Mouse (Mus musculus): Measurements from ENCODE around the gene Gm12184. TPM values are rescaled to one million over a fixed set of nuclear protein-coding genes. Genes with fewer than 3 reads are reported as not detected.

Gm12184 gene
- polyA plus RNA-seq, 1 experiment: 13.2 TPM

DNA sequence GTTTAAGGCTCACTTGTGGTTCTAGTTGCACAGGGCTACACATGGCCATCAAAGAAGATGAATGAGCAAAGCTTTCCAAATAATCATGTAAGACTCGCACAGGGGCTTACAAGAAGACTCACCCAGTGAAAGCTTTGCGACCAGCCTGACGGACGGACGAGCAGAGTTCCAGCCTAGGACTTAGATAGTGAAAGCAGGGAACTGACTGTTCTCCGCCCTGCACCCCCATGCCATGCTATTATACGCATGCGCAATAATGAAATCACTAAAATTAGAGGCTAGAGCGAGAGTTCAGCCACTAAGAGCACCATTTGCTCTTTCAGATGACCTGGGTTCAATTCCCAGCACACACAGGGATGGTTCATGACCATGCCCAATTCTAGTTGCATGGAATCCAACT is 49.2 kb downstream of the Gm12184 start:
- Histone ChIP-seq H3K27me3 (ENCODE audit: control insufficient read depth, insufficient read depth, insufficient read length) (no peaks in the 10 kb centered on the region), H3K36me3 (ENCODE audit: control insufficient read depth, insufficient read depth) (no peaks in the 10 kb centered on the region), H3K79me2 (ENCODE audit: control insufficient read depth, insufficient read depth) (no peaks in the 10 kb centered on the region), H3K4me3 (no peak overlapping the region), H3ac (ENCODE audit: control insufficient read depth, insufficient read length) (no peak overlapping the region), H3K4me2 (ENCODE audit: low read depth) (no peak overlapping the region)
- TF ChIP-seq E2F4 (IDR thresholded peaks at IDR 0.05; ENCODE audit: insufficient read depth) (no peak), TCF3 (IDR thresholded peaks at IDR 0.05; ENCODE audit: insufficient read length, low read depth) (no peak), CEBPB (IDR thresholded peaks at IDR 0.05; ENCODE audit: insufficient read depth, poor library complexity, severe bottlenecking) (no peak), USF1 (IDR thresholded peaks at IDR 0.05; ENCODE audit: low read depth) (no peak), POLR2A (IDR thresholded peaks at IDR 0.05; ENCODE audit: insufficient read length, low read depth) (no peak), MYOG (IDR thresholded peaks at IDR 0.05; ENCODE audit: control insufficient read depth in 1 of 3, insufficient read depth in 1 of 3, insufficient read length in 2 of 3, low read depth in 2 of 3) (no peak), POLR2AphosphoS2 (IDR thresholded peaks at IDR 0.05; ENCODE audit: insufficient read length, low read depth) (no peak)

DNA sequence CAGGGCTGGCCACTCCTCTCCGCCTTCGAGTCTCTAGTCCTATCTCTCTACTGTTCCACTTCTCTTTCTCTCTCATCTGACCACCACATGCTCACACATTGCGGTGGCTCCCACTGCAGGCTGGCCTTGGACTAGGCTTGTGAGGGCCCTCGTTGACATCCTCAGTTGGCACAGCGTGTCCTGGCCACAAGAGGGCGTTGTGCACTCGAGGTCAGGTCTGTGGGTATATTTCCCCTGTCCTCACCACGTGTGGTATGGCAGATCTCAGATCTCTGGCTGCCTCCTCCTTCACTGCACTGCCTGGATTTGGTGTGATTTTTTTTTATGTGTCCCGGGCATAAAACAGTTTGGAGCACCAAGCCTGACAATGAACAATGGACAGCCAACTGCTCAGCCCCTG is 49.8 kb downstream of the Gm12184 start:
- Histone ChIP-seq H3K79me2 (ENCODE audit: control insufficient read depth, insufficient read depth) (no peaks in the 10 kb centered on the region), H3K36me3 (ENCODE audit: control insufficient read depth, insufficient read depth) (no peaks in the 10 kb centered on the region), H3K4me2 (ENCODE audit: low read depth) (no peak overlapping the region), H3K27me3 (ENCODE audit: control insufficient read depth, insufficient read depth, insufficient read length) (no peaks in the 10 kb centered on the region), H3ac (ENCODE audit: control insufficient read depth, insufficient read length) (no peak overlapping the region), H3K4me3 (no peak overlapping the region)
- no peak for TF ChIP-seq MYOD1 (IDR thresholded peaks at IDR 0.05; ENCODE audit: control insufficient read depth in 1 of 3, insufficient read length in 2 of 3, low read depth in 2 of 3)
- TF ChIP-seq USF1 (IDR thresholded peaks at IDR 0.05; ENCODE audit: low read depth): no peak
- TF ChIP-seq TCF12 (IDR thresholded peaks at IDR 0.05; ENCODE audit: insufficient read depth, poor library complexity, severe bottlenecking): no peak
- no peak for TF ChIP-seq TCF3 (IDR thresholded peaks at IDR 0.05; ENCODE audit: insufficient read length, low read depth)
- no peak for TF ChIP-seq CEBPB (IDR thresholded peaks at IDR 0.05; ENCODE audit: insufficient read depth, poor library complexity, severe bottlenecking)
- TF ChIP-seq SRF (IDR thresholded peaks at IDR 0.05; ENCODE audit: control insufficient read depth, insufficient read length, low read depth): no peak
- no peak for TF ChIP-seq POLR2AphosphoS2 (IDR thresholded peaks at IDR 0.05; ENCODE audit: insufficient read length, low read depth)
- no peak for TF ChIP-seq REST (IDR thresholded peaks at IDR 0.05; ENCODE audit: insufficient read depth, insufficient read length)
- no peak for TF ChIP-seq MAX (IDR thresholded peaks at IDR 0.05; ENCODE audit: low read depth)
- no peak for TF ChIP-seq POLR2A (IDR thresholded peaks at IDR 0.05; ENCODE audit: insufficient read length, low read depth)
- no peak for TF ChIP-seq MYOG (IDR thresholded peaks at IDR 0.05; ENCODE audit: control insufficient read depth in 1 of 3, insufficient read depth in 1 of 3, insufficient read length in 2 of 3, low read depth in 2 of 3)
- no peak for TF ChIP-seq E2F4 (IDR thresholded peaks at IDR 0.05; ENCODE audit: insufficient read depth)

DNA sequence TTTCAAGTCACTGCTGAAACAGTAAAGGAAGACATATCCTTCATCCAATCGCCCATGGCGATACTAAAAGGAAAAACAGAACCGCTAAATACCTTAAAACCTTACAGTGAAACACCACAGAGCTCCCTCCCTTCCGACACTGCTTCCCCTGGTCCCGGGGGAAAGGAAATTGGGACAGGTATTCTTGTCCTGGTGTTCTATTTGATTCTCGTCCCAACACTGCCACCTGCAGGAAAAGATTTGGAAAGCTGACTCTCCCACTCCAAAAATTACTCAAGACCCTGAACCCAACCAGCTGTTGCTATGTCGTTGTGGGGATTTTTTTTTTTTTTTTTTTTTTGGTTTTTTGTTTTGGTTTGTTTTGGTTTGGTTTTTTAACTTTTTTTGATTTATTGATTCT is 51.0 kb downstream of the Gm12184 start:
- Histone ChIP-seq H3ac (ENCODE audit: control insufficient read depth, insufficient read length) (no peak overlapping the region), H3K36me3 (ENCODE audit: control insufficient read depth, insufficient read depth) (no peaks in the 10 kb centered on the region), H3K4me2 (ENCODE audit: low read depth) (no peak overlapping the region), H3K79me2 (ENCODE audit: control insufficient read depth, insufficient read depth) (no peaks in the 10 kb centered on the region), H3K4me3 (no peak overlapping the region), H3K27me3 (ENCODE audit: control insufficient read depth, insufficient read depth, insufficient read length) (no peaks in the 10 kb centered on the region)
- TF ChIP-seq REST (IDR thresholded peaks at IDR 0.05; ENCODE audit: insufficient read depth, insufficient read length) (no peak), TCF3 (IDR thresholded peaks at IDR 0.05; ENCODE audit: insufficient read length, low read depth) (no peak), POLR2A (IDR thresholded peaks at IDR 0.05; ENCODE audit: insufficient read length, low read depth) (no peak), CEBPB (IDR thresholded peaks at IDR 0.05; ENCODE audit: insufficient read depth, poor library complexity, severe bottlenecking) (no peak), MYOG (IDR thresholded peaks at IDR 0.05; ENCODE audit: control insufficient read depth in 1 of 3, insufficient read depth in 1 of 3, insufficient read length in 2 of 3, low read depth in 2 of 3) (no peak), MAX (IDR thresholded peaks at IDR 0.05; ENCODE audit: low read depth) (no peak), USF1 (IDR thresholded peaks at IDR 0.05; ENCODE audit: low read depth) (no peak)

Other genes with a start within 250 kb of the Gm12184 start
- 2,993 TPM for gene Rack1, start 26.3 kb downstream of the Gm12184 start, polyA plus RNA-seq (2012; fragmentation: generic; extraction: Trizol)
- 31.3 TPM for gene Trim41, start 9.3 kb downstream of the Gm12184 start, polyA plus RNA-seq (2012; fragmentation: generic; extraction: Trizol)
- gene Trim7, start 515 bp downstream of the Gm12184 start, polyA plus RNA-seq (2012; fragmentation: generic; extraction: Trizol): 5.4 TPM
- 6.9 TPM for gene Irgm1, start 45.0 kb upstream of the Gm12184 start, polyA plus RNA-seq (2012; fragmentation: generic; extraction: Trizol)
- gene Gm5431, start 75.6 kb upstream of the Gm12184 start, polyA plus RNA-seq (2012; fragmentation: generic; extraction: Trizol): not detected
- 11.3 TPM for gene Psme2b, start 119.5 kb upstream of the Gm12184 start, polyA plus RNA-seq (2012; fragmentation: generic; extraction: Trizol)
- gene Olfr56, start 152.2 kb upstream of the Gm12184 start, polyA plus RNA-seq (2012; fragmentation: generic; extraction: Trizol): 0.05 TPM
- gene 9930111J21Rik1, start 152.7 kb upstream of the Gm12184 start, polyA plus RNA-seq (2012; fragmentation: generic; extraction: Trizol): 1.1 TPM
- gene Gm12185, start 165.6 kb upstream of the Gm12184 start, polyA plus RNA-seq (2012; fragmentation: generic; extraction: Trizol): 0.10 TPM
- 0.04 TPM for gene Tgtp1, start 167.5 kb upstream of the Gm12184 start, polyA plus RNA-seq (2012; fragmentation: generic; extraction: Trizol)
- gene 9930111J21Rik2, start 224.6 kb upstream of the Gm12184 start, polyA plus RNA-seq (2012; fragmentation: generic; extraction: Trizol): 1.4 TPM
- 0.16 TPM for gene Tgtp2, start 237.6 kb upstream of the Gm12184 start, polyA plus RNA-seq (2012; fragmentation: generic; extraction: Trizol)
- gene Ifi47, start 249.9 kb upstream of the Gm12184 start, polyA plus RNA-seq (2012; fragmentation: generic; extraction: Trizol): 1.00 TPM

Measured in myocyte (in vitro differentiated cells).